17 mouse cellular contexts compared by ENCODE assay signal in the genomic region with DNA sequence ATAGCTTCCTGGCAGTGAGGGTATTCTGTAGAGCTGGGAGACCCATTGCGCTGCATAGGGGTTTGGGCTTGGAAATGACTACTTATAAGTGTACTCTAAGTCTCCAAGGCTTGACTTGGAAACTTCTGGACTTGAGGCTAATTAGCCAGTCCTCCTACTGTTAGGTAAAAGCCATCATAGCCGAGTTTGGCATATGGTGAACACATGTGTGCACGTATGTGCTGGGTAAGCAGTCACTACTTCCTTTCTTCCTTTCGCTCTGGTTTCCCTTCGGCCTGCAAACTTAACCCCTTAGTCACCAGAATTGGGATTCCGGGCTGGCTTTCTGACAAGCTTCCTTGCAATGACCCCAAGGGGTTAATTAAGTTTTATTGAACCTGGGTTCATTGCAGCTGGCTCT.
DNase-seq lines count a peak whose midpoint lies in the region; ATAC-seq lines count a peak whose summit lies in the region.
"Had no signal": no experiment of that assay in that cellular context is flagged by ENCODE, and none has a peak within 500 bp of the region (broad histone marks: within the 10 kb centered on the region; RNA-seq: fewer than 3 reads in every experiment).

No protein-coding gene starts in this region.

- H3K27ac ChIP-seq in midbrain, embryonic 11.5 days (ENCODE audit: low read depth, low read length): no peak overlapping the region
- no peak overlapping the region for H3K27ac ChIP-seq in midbrain, embryonic 13.5 days
- no peak overlapping the region; the same call in 1 of the 2 replicates for H3K27ac ChIP-seq in embryonic facial prominence, embryonic 10.5 days (replicated peaks)
- peak overlapping the region; percentile 82 for H3K27ac ChIP-seq in limb, embryonic 10.5 days
- H3K27ac ChIP-seq in neural tube, embryonic 13.5 days (replicated peaks): 0 out of 2 replicates have a peak overlapping the region, but pooled peaks have one; percentile 42
- H3K27ac ChIP-seq: intestine, embryonic 15.5 days; layer of hippocampus, adult 2 months; left cerebral cortex, adult 2 months; stomach, embryonic 15.5 days had no signal

- H3K9me3 ChIP-seq in midbrain, embryonic 11.5 days (ENCODE audit: control insufficient read depth, low read length): no peaks in the 10 kb centered on the region
- no peaks in the 10 kb centered on the region for H3K9me3 ChIP-seq in midbrain, embryonic 13.5 days
- H3K9me3 ChIP-seq in embryonic facial prominence, embryonic 10.5 days: no peaks in the 10 kb centered on the region
- H3K9me3 ChIP-seq in limb, embryonic 10.5 days (replicated peaks): no peaks in the 10 kb centered on the region
- no peaks in the 10 kb centered on the region for H3K9me3 ChIP-seq in neural tube, embryonic 13.5 days
- H3K9me3 ChIP-seq: intestine, embryonic 15.5 days; stomach, embryonic 15.5 days had no signal

- 51% methylated on average over 6 of the region's 6 CpGs for WGBS in midbrain, embryonic 11.5 days
- WGBS in midbrain, embryonic 13.5 days: 39% methylated on average over 6 of the region's 6 CpGs
- WGBS in embryonic facial prominence, embryonic 10.5 days: 23% methylated on average over 6 of the region's 6 CpGs
- 9% methylated on average over 6 of the region's 6 CpGs for WGBS in limb, embryonic 10.5 days
- 15% methylated on average over 6 of the region's 6 CpGs for WGBS in neural tube, embryonic 13.5 days

- no peaks in the 10 kb centered on the region for H3K36me3 ChIP-seq in midbrain, embryonic 11.5 days (ENCODE audit: control insufficient read depth, insufficient read depth, low read length)
- H3K36me3 ChIP-seq in midbrain, embryonic 13.5 days: no peaks in the 10 kb centered on the region
- no peaks in the 10 kb centered on the region for H3K36me3 ChIP-seq in embryonic facial prominence, embryonic 10.5 days (replicated peaks)
- no peaks in the 10 kb centered on the region for H3K36me3 ChIP-seq in limb, embryonic 10.5 days
- H3K36me3 ChIP-seq in neural tube, embryonic 13.5 days: no peaks in the 10 kb centered on the region
- H3K36me3 ChIP-seq: intestine, embryonic 15.5 days; stomach, embryonic 15.5 days had no signal

- peak; percentile 85 for DNase-seq in midbrain, embryonic 11.5 days (ENCODE audit: low spot score, missing footprints)
- DNase-seq in embryonic facial prominence, embryonic 10.5 days (ENCODE audit: low spot score): peak; percentile 71
- DNase-seq in limb, embryonic 10.5 days (ENCODE audit: low spot score): peak; percentile 82
- no peak for DNase-seq in testis, postnatal 10 days (ENCODE audit: low spot score)
- no peak for DNase-seq in layer of hippocampus, postnatal 14 days (ENCODE audit: low spot score in 2 of 2)
- DNase-seq: adrenal gland, postnatal 14 days; cerebellum, adult 9-10 months; gastrocnemius, postnatal 25 days; heart, postnatal 10 days; lung, adult 18-20 months had no signal

- H3K4me2 ChIP-seq in midbrain, embryonic 11.5 days: no peak overlapping the region
- H3K4me2 ChIP-seq in midbrain, embryonic 13.5 days (replicated peaks): no peak overlapping the region
- H3K4me2 ChIP-seq in neural tube, embryonic 13.5 days: no peak overlapping the region
- H3K4me2 ChIP-seq: intestine, embryonic 15.5 days; stomach, embryonic 15.5 days had no signal

- no peak overlapping the region for H3K9ac ChIP-seq in midbrain, embryonic 11.5 days (ENCODE audit: low read length)
- no peak overlapping the region for H3K9ac ChIP-seq in midbrain, embryonic 13.5 days (replicated peaks)
- no peak overlapping the region for H3K9ac ChIP-seq in neural tube, embryonic 13.5 days
- H3K9ac ChIP-seq: intestine, embryonic 15.5 days; stomach, embryonic 15.5 days had no signal

- H3K4me1 ChIP-seq in midbrain, embryonic 11.5 days (ENCODE audit: control insufficient read depth, insufficient read depth, low read length): no peaks in the 10 kb centered on the region
- peaks cover 12% of the 10 kb centered on the region for H3K4me1 ChIP-seq in midbrain, embryonic 13.5 days (replicated peaks)
- peaks cover 26% of the 10 kb centered on the region for H3K4me1 ChIP-seq in embryonic facial prominence, embryonic 10.5 days
- peaks cover 60% of the 10 kb centered on the region for H3K4me1 ChIP-seq in limb, embryonic 10.5 days
- peaks cover 26% of the 10 kb centered on the region for H3K4me1 ChIP-seq in neural tube, embryonic 13.5 days (replicated peaks)
- H3K4me1 ChIP-seq: intestine, embryonic 15.5 days; stomach, embryonic 15.5 days had no signal

- ATAC-seq in midbrain, embryonic 11.5 days (ENCODE audit: low FRiP score): no peak
- ATAC-seq in midbrain, embryonic 13.5 days: no peak
- no peak for ATAC-seq in neural tube, embryonic 13.5 days (ENCODE audit: low read depth)
- ATAC-seq in cerebellum, adult (ENCODE audit: insufficient number of reproducible peaks, low FRiP score, low TSS enrichment): no peak
- ATAC-seq: intestine, embryonic 15.5 days had no signal

- no peaks in the 10 kb centered on the region for H3K27me3 ChIP-seq in midbrain, embryonic 11.5 days (ENCODE audit: control insufficient read depth, insufficient read depth, low read length)
- H3K27me3 ChIP-seq in midbrain, embryonic 13.5 days: no peaks in the 10 kb centered on the region
- H3K27me3 ChIP-seq in embryonic facial prominence, embryonic 10.5 days (replicated peaks; ENCODE audit: low read depth, poor library complexity, severe bottlenecking): no peaks in the 10 kb centered on the region
- no peaks in the 10 kb centered on the region for H3K27me3 ChIP-seq in limb, embryonic 10.5 days (ENCODE audit: low read depth, poor library complexity, severe bottlenecking)
- no peaks in the 10 kb centered on the region for H3K27me3 ChIP-seq in neural tube, embryonic 13.5 days
- H3K27me3 ChIP-seq: intestine, embryonic 15.5 days; stomach, embryonic 15.5 days had no signal

- no peak overlapping the region for H3K4me3 ChIP-seq in midbrain, embryonic 11.5 days (ENCODE audit: low read depth, low read length)
- no peak overlapping the region for H3K4me3 ChIP-seq in midbrain, embryonic 13.5 days (replicated peaks)
- H3K4me3 ChIP-seq in embryonic facial prominence, embryonic 10.5 days: no peak overlapping the region
- H3K4me3 ChIP-seq in limb, embryonic 10.5 days: peak overlapping the region; percentile 11; the same call in 1 of the 2 replicates
- H3K4me3 ChIP-seq in neural tube, embryonic 13.5 days: no peak overlapping the region
- H3K4me3 ChIP-seq: intestine, embryonic 15.5 days; layer of hippocampus, adult 2 months; left cerebral cortex, adult 2 months; stomach, embryonic 15.5 days had no signal

Comparison
In these comparisons a context has a peak if more than half of its experiments do, and no peak if none do; other contexts are left out.
1. DNase-seq: peak in midbrain, embryonic 11.5 days (single experiment), embryonic facial prominence, embryonic 10.5 days (single experiment) and limb, embryonic 10.5 days (single experiment); none in testis, postnatal 10 days (single experiment) and layer of hippocampus, postnatal 14 days (0 of 2).
2. H3K27ac ChIP-seq: peak in limb, embryonic 10.5 days (single experiment) and neural tube, embryonic 13.5 days (single experiment); none in midbrain, embryonic 11.5 days (single experiment), midbrain, embryonic 13.5 days (single experiment) and embryonic facial prominence, embryonic 10.5 days (single experiment).